Comparison of ENCODE assay signal across 8 mouse cellular contexts in the genomic region with DNA sequence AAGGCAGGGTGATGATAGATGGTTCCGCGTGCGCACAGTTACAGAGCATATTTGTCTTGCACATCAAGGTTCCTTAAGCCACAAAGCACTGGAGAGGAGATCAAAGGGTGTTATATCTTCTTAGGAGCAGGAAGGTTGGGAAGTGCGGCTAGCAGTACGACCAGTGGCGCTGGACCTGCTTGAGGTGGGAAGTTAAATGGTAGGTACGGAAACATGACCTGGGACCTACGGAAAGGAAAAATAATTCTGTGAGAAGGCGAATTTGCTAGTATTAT.
A peak's percentile ranks its signal among the peaks of the same experiment; 100 is the strongest.
DNase-seq lines count a peak whose midpoint lies in the region; ATAC-seq lines count a peak whose summit lies in the region.

No protein-coding gene starts in this region.

- peak overlapping the region; percentile 46 for H3K4me3 ChIP-seq in lung, embryonic 15.5 days
- H3K4me3 ChIP-seq in forebrain, embryonic 11.5 days (ENCODE audit: low read depth, low read length), result peak overlapping the region; percentile 39
- H3K4me3 ChIP-seq in limb, embryonic 13.5 days, result peak overlapping the region; percentile 49
- H3K4me3 ChIP-seq in neural tube, embryonic 15.5 days (replicated peaks), result peak overlapping the region; percentile 50

- H3K4me2 ChIP-seq in lung, embryonic 15.5 days, result peak overlapping the region; percentile 72
- H3K4me2 ChIP-seq in forebrain, embryonic 11.5 days (ENCODE audit: low read depth, low read length, severe bottlenecking), result peak overlapping the region; percentile 79
- peak overlapping the region; percentile 87 for H3K4me2 ChIP-seq in limb, embryonic 13.5 days (replicated peaks)
- peak overlapping the region; percentile 76 for H3K4me2 ChIP-seq in neural tube, embryonic 15.5 days

- no peaks in the 10 kb centered on the region for H3K36me3 ChIP-seq in lung, embryonic 15.5 days
- H3K36me3 ChIP-seq in forebrain, embryonic 11.5 days (ENCODE audit: control insufficient read depth, insufficient read depth, low read length), result no peaks in the 10 kb centered on the region
- H3K36me3 ChIP-seq in limb, embryonic 13.5 days, result no peaks in the 10 kb centered on the region
- H3K36me3 ChIP-seq in neural tube, embryonic 15.5 days, result no peaks in the 10 kb centered on the region

- H3K9ac ChIP-seq in lung, embryonic 15.5 days, result peak overlapping the region; percentile 25; the same call in 1 of the 2 replicates
- peak overlapping the region; percentile 83 for H3K9ac ChIP-seq in forebrain, embryonic 11.5 days (ENCODE audit: low read length)
- H3K9ac ChIP-seq in limb, embryonic 13.5 days, result peak overlapping the region; percentile 58
- peak overlapping the region; percentile 70 for H3K9ac ChIP-seq in neural tube, embryonic 15.5 days (replicated peaks)

- under 1% methylated on average over 9 of the region's 9 CpGs for WGBS in lung, embryonic 15.5 days
- under 1% methylated on average over 9 of the region's 9 CpGs for WGBS in forebrain, embryonic 11.5 days
- WGBS in limb, embryonic 13.5 days, result under 1% methylated on average over 9 of the region's 9 CpGs
- WGBS in neural tube, embryonic 15.5 days, result 0% methylated on average over 9 of the region's 9 CpGs

- H3K27me3 ChIP-seq in lung, embryonic 15.5 days, result peaks cover 40% of the 10 kb centered on the region
- H3K27me3 ChIP-seq in forebrain, embryonic 11.5 days (ENCODE audit: control insufficient read depth, insufficient read depth, low read length), result 0 out of 2 replicates have a peak, but pooled peaks cover 2% of the 10 kb centered on the region
- peaks cover 41% of the 10 kb centered on the region for H3K27me3 ChIP-seq in limb, embryonic 13.5 days
- H3K27me3 ChIP-seq in neural tube, embryonic 15.5 days (replicated peaks), result no peaks in the 10 kb centered on the region

- H3K9me3 ChIP-seq in lung, embryonic 15.5 days, result no peaks in the 10 kb centered on the region
- no peaks in the 10 kb centered on the region for H3K9me3 ChIP-seq in forebrain, embryonic 11.5 days (ENCODE audit: control insufficient read depth, low read length)
- H3K9me3 ChIP-seq in limb, embryonic 13.5 days, result no peaks in the 10 kb centered on the region
- no peaks in the 10 kb centered on the region for H3K9me3 ChIP-seq in neural tube, embryonic 15.5 days (replicated peaks)

- ATAC-seq in lung, embryonic 15.5 days (ENCODE audit: borderline replicate concordance, extremely low read depth, low FRiP score, low TSS enrichment), result no peak; the same call in 1 of the 2 replicates
- ATAC-seq in forebrain, embryonic 11.5 days (replicated peaks; ENCODE audit: low FRiP score), result peak; percentile 13
- ATAC-seq in limb, embryonic 13.5 days (ENCODE audit: low FRiP score, low read depth), result no peak
- ATAC-seq in neural tube, embryonic 15.5 days (ENCODE audit: low FRiP score), result peak; percentile 8

- H3K4me1 ChIP-seq in lung, embryonic 15.5 days, result peaks cover 20% of the 10 kb centered on the region
- peaks cover 17% of the 10 kb centered on the region for H3K4me1 ChIP-seq in forebrain, embryonic 11.5 days (replicated peaks; ENCODE audit: control insufficient read depth, insufficient read depth, low read length)
- peaks cover 15% of the 10 kb centered on the region for H3K4me1 ChIP-seq in limb, embryonic 13.5 days
- H3K4me1 ChIP-seq in neural tube, embryonic 15.5 days, result peaks cover 48% of the 10 kb centered on the region

- DNase-seq in lung, postnatal 25 days (ENCODE audit: low spot score), result no peak
- no peak for DNase-seq in forebrain, embryonic 11.5 days (ENCODE audit: low spot score)
- DNase-seq in gastrocnemius, postnatal 25 days, result no peak
- DNase-seq in left cerebral cortex, adult 9 months (ENCODE audit: low spot score in 2 of 2), result no peak
- no peak for DNase-seq in urinary bladder, adult 2 months (ENCODE audit: low spot score)

- H3K27ac ChIP-seq in lung, embryonic 15.5 days, result peak overlapping the region; percentile 35; the same call in 1 of the 2 replicates
- peak overlapping the region; percentile 98 for H3K27ac ChIP-seq in forebrain, embryonic 11.5 days (ENCODE audit: low read depth, low read length)
- peak overlapping the region; percentile 44; the same call in 1 of the 2 replicates for H3K27ac ChIP-seq in limb, embryonic 13.5 days
- peak overlapping the region; percentile 98 for H3K27ac ChIP-seq in neural tube, embryonic 15.5 days (replicated peaks)

Comparison
In these comparisons a context has a peak if more than half of its experiments do, and no peak if none do; other contexts are left out.
1. ATAC-seq: peak in forebrain, embryonic 11.5 days (single experiment) and neural tube, embryonic 15.5 days (single experiment); none in lung, embryonic 15.5 days (single experiment) and limb, embryonic 13.5 days (single experiment).
2. H3K27ac ChIP-seq: peak in every context shown above with its lines; median percentile 98 in forebrain, embryonic 11.5 days; 98 in neural tube, embryonic 15.5 days; 44 in limb, embryonic 13.5 days; 35 in lung, embryonic 15.5 days.
3. H3K9ac ChIP-seq: peak in every context shown above with its lines; median percentile 83 in forebrain, embryonic 11.5 days; 70 in neural tube, embryonic 15.5 days; 58 in limb, embryonic 13.5 days; 25 in lung, embryonic 15.5 days.
4. Peak in every context shown above with its lines, with median percentiles within 50 percentile points of each other: H3K4me2 ChIP-seq and H3K4me3 ChIP-seq.